ENCODE assay signal across 38 mouse cellular contexts in genomic region chr13:31641517-31641916, GRCm38 (mm10). TPM values are rescaled to one million over a fixed set of nuclear protein-coding genes. Genes with fewer than 3 reads are reported as not detected.
"Had no signal": no experiment of that assay in that cellular context is flagged by ENCODE, and none has a peak within 500 bp of the region (broad histone marks: within the 10 kb centered on the region; RNA-seq: fewer than 3 reads in every experiment).

No protein-coding gene starts in this region.

- H3K27me3 ChIP-seq: hindbrain, embryonic 15.5 days; intestine, embryonic 15.5 days had no signal

- H3K4me1 ChIP-seq: heart, embryonic 13.5 days; heart, embryonic 15.5 days; hindbrain, embryonic 10.5 days; hindbrain, embryonic 12.5 days; hindbrain, embryonic 13.5 days; hindbrain, embryonic 15.5 days; intestine, embryonic 15.5 days; kidney, embryonic 15.5 days had no signal

- H3K36me3 ChIP-seq: heart, embryonic 12.5 days; heart, embryonic 13.5 days; heart, embryonic 15.5 days; hindbrain, embryonic 10.5 days; hindbrain, embryonic 12.5 days; hindbrain, embryonic 13.5 days; hindbrain, embryonic 15.5 days; intestine, embryonic 15.5 days; kidney, embryonic 15.5 days had no signal

- H3K27ac ChIP-seq: heart, embryonic 13.5 days; heart, embryonic 15.5 days; hindbrain, embryonic 10.5 days; hindbrain, embryonic 12.5 days; hindbrain, embryonic 13.5 days; hindbrain, embryonic 14.5 days; hindbrain, embryonic 15.5 days; hindbrain, postnatal 0 days; intestine, embryonic 15.5 days; kidney, embryonic 15.5 days; kidney, postnatal 0 days; layer of hippocampus, adult 2 months; left cerebral cortex, adult 2 months had no signal

- H3K4me3 ChIP-seq: heart, embryonic 12.5 days; heart, embryonic 13.5 days; heart, embryonic 15.5 days; hindbrain, embryonic 10.5 days; hindbrain, embryonic 12.5 days; hindbrain, embryonic 13.5 days; hindbrain, embryonic 15.5 days; intestine, embryonic 15.5 days; kidney, embryonic 15.5 days; layer of hippocampus, adult 2 months; left cerebral cortex, adult 2 months had no signal

- H3K9me3 ChIP-seq: heart, embryonic 13.5 days; heart, embryonic 15.5 days; hindbrain, embryonic 10.5 days; hindbrain, embryonic 12.5 days; hindbrain, embryonic 13.5 days; hindbrain, embryonic 15.5 days; intestine, embryonic 15.5 days; kidney, embryonic 15.5 days had no signal

- DNase-seq: heart, postnatal 10 days; heart, postnatal 14 days; heart, postnatal 36 days; heart, postnatal 4 days; kidney, adult 11 months; kidney, adult 18-20 months; kidney, adult 2 months; kidney, adult 8-10 months; kidney, adult 9 months; kidney, postnatal 10 days; kidney, postnatal 14 days; kidney, postnatal 25 days; kidney, postnatal 36 days; kidney, postnatal 4 days; layer of hippocampus, adult 9-11 months; layer of hippocampus, postnatal 36 days had no signal

- H3K4me2 ChIP-seq: heart, embryonic 11.5 days; heart, embryonic 12.5 days; heart, embryonic 13.5 days; heart, embryonic 15.5 days; hindbrain, embryonic 12.5 days; hindbrain, embryonic 13.5 days; hindbrain, embryonic 14.5 days; hindbrain, embryonic 15.5 days; intestine, embryonic 15.5 days; kidney, embryonic 15.5 days had no signal

- H3K9ac ChIP-seq: heart, embryonic 12.5 days; heart, embryonic 13.5 days; heart, embryonic 15.5 days; hindbrain, embryonic 12.5 days; hindbrain, embryonic 13.5 days; hindbrain, embryonic 14.5 days; hindbrain, embryonic 15.5 days; intestine, embryonic 15.5 days; kidney, embryonic 15.5 days had no signal

- ATAC-seq: hindbrain, embryonic 16.5 days; hindbrain, postnatal 0 days; inflammation-experienced regulatory T-cells, adult 6 months; intestine, embryonic 15.5 days; intestine, embryonic 16.5 days; intestine, postnatal 0 days had no signal

RNA-seq across cellular contexts. Expression of gene Foxf2, which starts 15.9 kb away (rescaled TPM):
- total RNA-seq: heart, postnatal 4 days; hematopoietic stem cell, adult 5-6 weeks had no signal
- polyA plus RNA-seq: heart, embryonic 12.5 days; heart, postnatal 0 days; inflammation-experienced regulatory T-cells, adult 6 months; kidney, adult 2 months; kidney, embryonic 14.5 days; kidney, postnatal 0 days had no signal
